Mouse (Mus musculus): ENCODE measurements around the gene Irgm2. TPM values are rescaled to one million over a fixed set of nuclear protein-coding genes. Genes with fewer than 3 reads are reported as not detected.
"Not testable (repeated sequence)": the region's sequence is repeated elsewhere in the genome, so short reads cannot be mapped to it uniquely, and the experiment has no call there.

Irgm2 gene
- polyA plus RNA-seq, 1 experiment from 2014 or later, result 0.85 TPM

GRCm38 (mm10) chr11:58189675-58190074 lies 9.7 kb upstream of the Irgm2 start:
- Histone ChIP-seq H3K27me3 (replicated peaks) (no peaks in the 10 kb centered on the region), H3K9me3 (no peaks in the 10 kb centered on the region), H3K36me3 (no peaks in the 10 kb centered on the region), H3K4me3 (no peak overlapping the region), H3K4me1 (no peaks in the 10 kb centered on the region), H3K27ac (no peak overlapping the region), H3K9ac (no peak overlapping the region), H3K4me2 (replicated peaks) (no peak overlapping the region)
- WGBS, result 92% methylated on average over 6 of the region's 6 CpGs
- no peak for ATAC-seq (ENCODE audit: low FRiP score, low read depth)

DNA sequence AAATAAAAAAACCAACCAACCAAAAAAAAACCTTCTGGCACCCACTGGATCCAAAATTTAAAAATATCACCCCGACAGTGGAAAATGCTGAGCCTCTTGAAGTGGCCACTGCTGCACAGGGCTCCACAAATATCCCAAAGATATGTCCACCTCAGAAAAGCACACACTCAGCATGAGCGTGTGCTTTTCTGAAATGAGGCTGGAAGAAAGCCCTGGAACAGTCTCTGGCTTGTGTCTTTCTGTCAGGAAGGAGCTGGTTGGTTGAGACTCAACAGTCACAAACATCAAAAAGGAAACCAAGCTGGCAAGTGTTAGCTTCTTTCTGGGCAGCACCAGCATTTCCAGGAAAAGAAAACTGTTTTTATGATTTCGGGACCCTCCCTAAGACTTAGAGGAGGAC lies 6.1 kb upstream of the Irgm2 start:
- 88% methylated on average over 3 of the region's 3 CpGs for WGBS
- Histone ChIP-seq H3K9me3 (no peaks in the 10 kb centered on the region), H3K4me1 (no peaks in the 10 kb centered on the region), H3K27ac (no peak overlapping the region), H3K4me2 (replicated peaks) (no peak overlapping the region), H3K9ac (no peak overlapping the region), H3K27me3 (replicated peaks) (no peaks in the 10 kb centered on the region), H3K4me3 (no peak overlapping the region), H3K36me3 (no peaks in the 10 kb centered on the region)
- ATAC-seq (ENCODE audit: low FRiP score, low read depth), result no peak

GRCm38 (mm10) chr11:58193860-58194520 lies 5.4 kb upstream of the Irgm2 start:
- H3K36me3 ChIP-seq, result no peaks in the 10 kb centered on the region

DNA sequence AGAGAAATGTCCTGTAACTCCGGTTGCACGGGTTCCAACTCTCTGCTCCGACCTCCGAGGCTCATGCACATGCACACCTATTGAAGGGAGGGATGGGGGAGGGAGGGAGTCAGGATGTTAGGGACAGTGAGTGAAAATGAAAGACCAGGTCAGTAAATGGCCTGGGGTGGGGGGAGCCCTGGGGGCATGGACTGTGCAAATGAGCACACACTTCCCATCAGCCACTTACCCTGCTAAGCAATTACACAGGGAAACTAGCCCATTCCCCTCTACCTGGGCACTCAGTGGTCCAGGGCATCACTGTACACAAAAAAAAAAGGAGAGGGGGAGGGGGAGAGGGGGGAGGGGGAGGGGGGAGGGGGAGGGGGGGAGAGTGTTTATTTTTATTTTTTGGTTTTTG lies 755 bp upstream of the Irgm2 start:
- Histone ChIP-seq H3K27me3 (replicated peaks) (no peaks in the 10 kb centered on the region), H3K4me1 (peaks cover 5% of the 10 kb centered on the region), H3K4me2 (replicated peaks) (peak overlapping the region; percentile 67), H3K9me3 (no peaks in the 10 kb centered on the region), H3K27ac (no peak overlapping the region), H3K4me3 (no peak overlapping the region), H3K9ac (no peak overlapping the region), H3K36me3 (no peaks in the 10 kb centered on the region)
- WGBS, result 87% methylated on average over 4 of the region's 4 CpGs
- ATAC-seq (ENCODE audit: low FRiP score, low read depth), result no peak

More at GRCm38 (mm10) chr11:58193860-58194520, 5.4 kb upstream of the Irgm2 start:
- no peak overlapping the region for H3K4me3 ChIP-seq
- no peak for ATAC-seq (ENCODE audit: low FRiP score, low read depth)
- H3K4me1 ChIP-seq, result peaks cover 1% of the 10 kb centered on the region
- H3K27me3 ChIP-seq (replicated peaks), result no peaks in the 10 kb centered on the region
- no peaks in the 10 kb centered on the region for H3K9me3 ChIP-seq
- no peak overlapping the region for H3K4me2 ChIP-seq (replicated peaks)
- H3K9ac ChIP-seq, result no peak overlapping the region
- 56% methylated on average over 4 of the region's 4 CpGs for WGBS
- no peak overlapping the region for H3K27ac ChIP-seq

DNA sequence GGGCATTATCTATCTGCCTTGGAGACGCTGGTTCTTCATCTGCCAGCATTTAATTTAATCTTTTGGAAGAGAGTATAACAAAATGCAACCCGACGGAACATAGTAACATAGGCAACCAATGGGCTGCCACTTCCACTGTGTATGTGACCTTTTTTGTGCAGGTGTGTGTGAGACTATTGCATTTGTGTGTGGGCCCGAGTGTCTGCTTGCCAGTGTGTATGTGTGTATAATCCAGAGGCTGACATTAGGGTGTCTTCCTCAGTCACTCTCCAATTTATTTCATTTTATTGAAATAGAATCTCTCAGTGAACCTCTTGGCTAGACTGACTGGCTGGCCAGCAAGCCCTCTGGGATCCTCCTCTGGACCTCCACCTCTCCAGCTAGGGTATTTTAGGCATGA lies 808 bp downstream of the Irgm2 start:
- H3K4me1 ChIP-seq, result peaks cover 5% of the 10 kb centered on the region
- H3K4me2 ChIP-seq (replicated peaks), result no peak overlapping the region
- H3K27me3 ChIP-seq (replicated peaks), result no peaks in the 10 kb centered on the region
- no peak overlapping the region for H3K27ac ChIP-seq
- H3K9me3 ChIP-seq, result no peaks in the 10 kb centered on the region
- H3K36me3 ChIP-seq, result no peaks in the 10 kb centered on the region
- no peak overlapping the region for H3K9ac ChIP-seq
- ATAC-seq (ENCODE audit: low FRiP score, low read depth), result no peak
- WGBS, result 90% methylated on average over 4 of the region's 4 CpGs
- H3K4me3 ChIP-seq, result no peak overlapping the region

GRCm38 (mm10) chr11:58201052-58201451 lies 1.6 kb downstream of the Irgm2 start:
- Histone ChIP-seq H3K27ac (no peak overlapping the region), H3K9me3 (no peaks in the 10 kb centered on the region), H3K4me2 (replicated peaks) (no peak overlapping the region), H3K4me1 (peaks cover 5% of the 10 kb centered on the region), H3K27me3 (replicated peaks) (no peaks in the 10 kb centered on the region), H3K36me3 (no peaks in the 10 kb centered on the region), H3K4me3 (no peak overlapping the region), H3K9ac (no peak overlapping the region)
- ATAC-seq (ENCODE audit: low FRiP score, low read depth), result no peak
- 89% methylated on average over 12 of the region's 12 CpGs for WGBS

DNA sequence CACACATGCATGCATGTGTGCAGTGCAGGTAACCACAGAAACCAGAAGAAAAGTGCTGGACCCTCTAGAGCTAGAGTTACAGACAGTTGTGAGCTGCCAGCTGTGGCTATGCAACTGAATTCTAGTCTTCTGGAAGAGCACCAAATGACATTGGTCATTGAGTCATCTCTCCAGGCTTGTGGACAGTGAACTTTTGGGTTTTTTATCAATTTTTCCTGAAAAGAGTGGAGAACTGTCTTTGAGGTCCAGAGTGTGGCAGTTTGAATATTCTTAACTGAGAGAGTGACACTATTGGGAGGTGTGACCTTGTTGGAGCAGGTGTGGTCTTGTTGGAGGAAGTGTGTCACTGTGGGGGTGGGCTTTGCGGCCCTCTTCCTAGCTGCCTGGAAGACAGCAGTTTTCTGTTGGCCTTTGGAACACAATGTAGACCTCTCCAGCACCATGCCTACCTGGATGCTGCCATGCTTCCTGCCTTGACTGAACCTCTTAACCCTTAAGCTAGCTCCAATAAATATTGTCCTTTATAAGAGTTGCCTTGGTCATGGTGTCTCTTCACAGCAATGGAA lies 11.0 kb downstream of the Irgm2 start:
- no peak overlapping the region for H3K4me2 ChIP-seq (replicated peaks)
- ATAC-seq (ENCODE audit: low FRiP score, low read depth), result no peak
- no peak overlapping the region for H3K9ac ChIP-seq
- WGBS, result 91% methylated on average over 1 of the region's 1 CpGs
- no peak overlapping the region for H3K27ac ChIP-seq
- no peaks in the 10 kb centered on the region for H3K36me3 ChIP-seq
- H3K9me3 ChIP-seq, result no peaks in the 10 kb centered on the region
- H3K27me3 ChIP-seq (replicated peaks), result no peaks in the 10 kb centered on the region
- H3K4me1 ChIP-seq, result peaks cover 11% of the 10 kb centered on the region
- no peak overlapping the region for H3K4me3 ChIP-seq

DNA sequence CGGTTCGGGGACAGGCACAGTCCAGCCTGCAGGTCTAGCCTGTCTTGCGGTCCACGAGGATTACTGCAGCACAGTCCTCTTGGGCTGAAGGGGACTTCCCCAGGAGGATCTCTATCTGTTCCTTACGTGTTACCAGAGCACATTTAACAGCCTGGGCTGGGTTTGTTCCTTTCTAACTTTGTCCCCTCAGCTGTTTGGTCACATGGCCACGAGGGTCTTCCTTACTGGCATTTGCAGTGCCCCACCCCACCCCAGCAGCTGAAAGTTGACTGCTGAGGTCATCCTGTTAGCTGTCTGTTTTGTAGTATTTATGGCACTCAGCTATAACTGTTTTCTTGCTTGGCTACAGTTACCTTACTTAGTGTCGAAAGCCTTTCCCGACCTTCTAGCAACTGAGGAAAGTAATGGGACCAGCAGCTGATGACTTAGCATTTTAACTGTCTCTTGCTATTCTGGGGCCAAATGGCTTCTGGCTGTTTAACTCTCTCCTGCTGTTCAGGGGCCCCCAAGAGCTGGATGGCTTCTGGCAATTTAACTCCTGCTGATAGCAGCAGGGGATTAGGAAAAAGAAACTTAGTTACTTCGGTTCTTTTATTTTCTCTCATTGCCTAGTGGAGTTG lies 11.8 kb downstream of the Irgm2 start:
- no peaks in the 10 kb centered on the region for H3K9me3 ChIP-seq
- ATAC-seq (ENCODE audit: low FRiP score, low read depth), result no peak
- WGBS, result 15% methylated on average over 9 of the region's 9 CpGs
- no peaks in the 10 kb centered on the region for H3K27me3 ChIP-seq (replicated peaks)
- H3K4me2 ChIP-seq (replicated peaks), result no peak overlapping the region
- no peak overlapping the region for H3K27ac ChIP-seq
- no peak overlapping the region for H3K4me3 ChIP-seq
- no peak overlapping the region for H3K9ac ChIP-seq
- H3K4me1 ChIP-seq, result peaks cover 11% of the 10 kb centered on the region
- no peaks in the 10 kb centered on the region for H3K36me3 ChIP-seq

- WGBS, result 8% methylated on average over 2 of the region's 2 CpGs
- Histone ChIP-seq H3K4me1 (peaks cover 11% of the 10 kb centered on the region), H3K9me3 (no peaks in the 10 kb centered on the region), H3K4me2 (replicated peaks) (no peak overlapping the region), H3K27me3 (replicated peaks) (no peaks in the 10 kb centered on the region), H3K4me3 (no peak overlapping the region), H3K9ac (no peak overlapping the region), H3K36me3 (no peaks in the 10 kb centered on the region), H3K27ac (no peak overlapping the region)
- no peak for ATAC-seq (ENCODE audit: low FRiP score, low read depth)
These were observed 12.3 kb downstream of the Irgm2 start for GRCm38 (mm10) chr11:58211682-58212067.

- Histone ChIP-seq H3K4me3 (no peak overlapping the region), H3K36me3 (no peaks in the 10 kb centered on the region), H3K27me3 (replicated peaks) (no peaks in the 10 kb centered on the region), H3K4me1 (peaks cover 11% of the 10 kb centered on the region), H3K9ac (no peak overlapping the region), H3K27ac (no peak overlapping the region), H3K4me2 (replicated peaks) (no peak overlapping the region), H3K9me3 (no peaks in the 10 kb centered on the region)
- ATAC-seq (ENCODE audit: low FRiP score, low read depth), result no peak
- 82% methylated on average over 7 of the region's 7 CpGs for WGBS
These were observed 14.4 kb downstream of the Irgm2 start for GRCm38 (mm10) chr11:58213673-58214342.

DNA sequence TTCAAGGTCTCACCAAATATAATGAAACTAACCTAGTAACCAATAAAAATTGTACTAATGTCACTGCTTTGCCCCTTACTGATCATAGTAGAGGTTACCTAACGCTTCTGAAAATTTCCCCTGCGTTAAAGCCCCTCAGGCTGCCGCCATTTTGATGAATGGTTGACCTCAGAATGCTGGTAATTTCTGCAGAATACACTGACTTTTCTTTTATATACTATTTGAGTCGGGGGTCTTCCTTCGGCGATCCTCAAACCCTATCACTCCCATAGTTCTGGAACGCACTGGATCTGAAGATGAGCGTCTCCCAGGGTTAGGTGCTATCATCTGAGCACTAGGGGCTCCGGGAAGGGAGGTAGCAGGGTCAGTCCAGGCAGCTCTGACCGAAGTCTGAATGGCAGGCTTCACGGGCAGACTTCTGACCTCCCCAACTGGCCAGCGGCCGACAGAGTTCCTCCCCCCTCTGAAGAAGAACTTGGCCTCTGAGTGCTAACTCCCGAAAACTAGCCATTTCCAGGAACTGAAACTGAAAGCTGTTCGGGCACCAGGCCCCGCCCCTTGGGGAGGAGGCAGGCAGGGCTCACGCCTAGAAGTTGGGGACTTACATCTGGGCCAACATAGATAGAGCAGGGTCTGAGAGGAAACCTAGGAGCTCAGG lies 15.1 kb downstream of the Irgm2 start:
- Histone ChIP-seq H3K4me1 (peaks cover 11% of the 10 kb centered on the region), H3K4me3 (peak overlapping the region; percentile 28), H3K27me3 (replicated peaks) (no peaks in the 10 kb centered on the region), H3K9ac (peak overlapping the region; percentile 35; the same call in 1 of the 2 replicates), H3K9me3 (no peaks in the 10 kb centered on the region), H3K4me2 (replicated peaks) (peak overlapping the region; percentile 57), H3K27ac (no peak overlapping the region), H3K36me3 (no peaks in the 10 kb centered on the region)
- WGBS, result 43% methylated on average over 17 of the region's 17 CpGs
- ATAC-seq (ENCODE audit: low FRiP score, low read depth), result no peak

DNA sequence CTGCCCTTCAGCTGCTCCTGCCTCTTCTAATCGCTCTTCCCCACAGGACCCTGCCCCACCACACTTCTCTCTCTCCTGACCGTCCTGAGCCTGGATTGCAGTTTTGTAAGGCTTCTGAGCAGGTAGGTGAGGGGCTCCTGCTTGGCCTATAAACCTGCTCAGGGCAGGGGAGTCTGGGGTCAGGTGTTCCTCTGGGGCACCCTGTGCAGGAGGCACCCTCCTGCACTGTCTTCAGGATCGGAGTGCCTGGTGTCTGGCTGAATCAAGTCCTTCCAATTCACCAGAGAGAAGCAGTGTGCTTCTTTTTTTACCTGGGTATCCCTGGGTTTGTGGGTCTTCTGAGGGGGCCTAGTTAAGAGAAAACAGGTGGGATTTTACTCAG lies 15.6 kb downstream of the Irgm2 start:
- H3K4me3 ChIP-seq; H3K27ac ChIP-seq; H3K36me3 ChIP-seq; H3K9me3 ChIP-seq; H3K27me3 ChIP-seq (replicated peaks); ATAC-seq (ENCODE audit: low FRiP score, low read depth); H3K9ac ChIP-seq: not testable (repeated sequence)
- WGBS, result 39% methylated on average over 3 of the region's 3 CpGs
- peaks cover 11% of the 10 kb centered on the region for H3K4me1 ChIP-seq
- peak overlapping the region; percentile 57; the same call in 1 of the 2 replicates for H3K4me2 ChIP-seq (replicated peaks)

Data from neural tube, embryonic 12.5 days (tissue).